In genomic region chr9:63109020-63109781, GRCm38 (mm10) we compare ENCODE assay signal across 8 mouse cellular contexts. TPM values are rescaled to one million over a fixed set of nuclear protein-coding genes. Genes with fewer than 3 reads are reported as not detected.
DNase-seq lines count a peak whose midpoint lies in the region; ATAC-seq and TF ChIP-seq lines count a peak whose summit lies in the region.

No protein-coding gene starts in this region.

- 3% methylated on average over 34 of the region's 34 CpGs for WGBS in hindbrain, embryonic 10.5 days
- WGBS in lung, embryonic 14.5 days, result under 1% methylated on average over 34 of the region's 34 CpGs

- H3K9ac ChIP-seq in lung, embryonic 14.5 days, result peak overlapping the region; percentile 68

- peak; percentile 93 for ATAC-seq in lung, embryonic 14.5 days (ENCODE audit: insufficient read depth)
- ATAC-seq in neutrophil, adult 5-6 weeks (ENCODE audit: extremely low read depth, insufficient number of reproducible peaks, low FRiP score, poor library complexity, severe bottlenecking), result 0 out of 2 replicates have a peak, but pooled peaks have one; percentile 6

- H3K4me3 ChIP-seq in hindbrain, embryonic 10.5 days, result peak overlapping the region; percentile 49
- peak overlapping the region; percentile 45 for H3K4me3 ChIP-seq in lung, embryonic 14.5 days (ENCODE audit: low read depth, low read length)

- peaks cover 23% of the 10 kb centered on the region for H3K4me1 ChIP-seq in hindbrain, embryonic 10.5 days (replicated peaks)
- peaks cover 6% of the 10 kb centered on the region; the same call in 1 of the 2 replicates for H3K4me1 ChIP-seq in lung, embryonic 14.5 days (ENCODE audit: insufficient read depth)

- no peaks in the 10 kb centered on the region for H3K27me3 ChIP-seq in hindbrain, embryonic 10.5 days (ENCODE audit: insufficient read depth, poor library complexity, severe bottlenecking)
- H3K27me3 ChIP-seq in lung, embryonic 14.5 days (ENCODE audit: insufficient read depth, low read length), result no peaks in the 10 kb centered on the region

- peak; percentile 36 for TF ChIP-seq CTCF in lung, embryonic 14.5 days (IDR thresholded peaks at IDR 0.05; ENCODE audit: low read depth)

- DNase-seq in NIH3T3 (ENCODE audit: low read depth), result peak; percentile 93
- peak; percentile 75 for DNase-seq in cerebellum, adult 9-11 months
- peak; percentile 87 to 88 for DNase-seq in frontal cortex, postnatal 10 days (ENCODE audit: low spot score in 2 of 2)
- peak; percentile 79 for DNase-seq in hindbrain, embryonic 10.5 days (ENCODE audit: low spot score)
- peak; percentile 92 for DNase-seq in layer of hippocampus, adult 9-11 months
- DNase-seq in lung, embryonic 14.5 days, result peak; percentile 98
- DNase-seq in urinary bladder, adult 2 months (ENCODE audit: low spot score), result peak; percentile 70

- H3K9me3 ChIP-seq in hindbrain, embryonic 10.5 days, result no peaks in the 10 kb centered on the region
- H3K9me3 ChIP-seq in lung, embryonic 14.5 days (ENCODE audit: low read depth, low read length), result no peaks in the 10 kb centered on the region

- no peaks in the 10 kb centered on the region for H3K36me3 ChIP-seq in hindbrain, embryonic 10.5 days
- no peaks in the 10 kb centered on the region for H3K36me3 ChIP-seq in lung, embryonic 14.5 days (ENCODE audit: insufficient read depth)

- H3K4me2 ChIP-seq in lung, embryonic 14.5 days, result peak overlapping the region; percentile 67

- H3K27ac ChIP-seq in hindbrain, embryonic 10.5 days, result peak overlapping the region; percentile 88
- H3K27ac ChIP-seq in lung, embryonic 14.5 days (ENCODE audit: low read depth), result peak overlapping the region; percentile 99

RNA-seq across cellular contexts. Expression of gene Skor1, which starts 39.6 kb away (rescaled TPM):
- polyA plus RNA-seq in hindbrain, embryonic 10.5 days (2016; fragmentation: Nextera tagmentation; extraction: Ambion mirVana), result 0.68 and 6.8 TPM in 2 replicates
- polyA plus RNA-seq in lung, embryonic 14.5 days (2014; fragmentation: Nextera tagmentation; extraction: Ambion mirVana), result not detected in 2 replicates
- not detected in 2 replicates for total RNA-seq in neutrophil, adult 5-6 weeks (2017)
- polyA plus RNA-seq in urinary bladder, adult 2 months (2012; rRNA removed), result 0.06 and 0.07 TPM in 2 replicates

Comparison
In these comparisons a context has a peak if more than half of its experiments do, and no peak if none do; other contexts are left out.
1. Peak in every context shown above with its lines: DNase-seq, ATAC-seq, H3K4me3 ChIP-seq and H3K27ac ChIP-seq.